Mouse (Mus musculus) ES-E14 (cell line): ENCODE data around the gene Zfp46. TPM values are rescaled to one million over a fixed set of nuclear protein-coding genes. Genes with fewer than 3 reads are reported as not detected.

Source experiments
- DNase-seq: peaks from one replicate; pipeline ENCODE4 v3.0.0-alpha.2; 2013; ENCODE audit warnings: low read depth, low spot score
- H3K27ac ChIP-seq: 2 replicates; pipeline ENCODE4 v1.5.1; 2012; ENCODE audit warnings: low read depth, mild to moderate bottlenecking, low read length, moderate library complexity, mixed read lengths; ENCODE audit not compliant: poor library complexity, insufficient read depth, severe bottlenecking
- H3K36me3 ChIP-seq: 2 replicates; pipeline ENCODE4 v1.6.1; 2012; ENCODE audit warnings: mild to moderate bottlenecking, low read length, moderate library complexity, mixed read lengths; ENCODE audit not compliant: control insufficient read depth, poor library complexity, insufficient read depth, severe bottlenecking
- H3K4me1 ChIP-seq, 2 experiments: fragments of 150-350 bp in 1 of 2; sonication (generic) in 1 of 2; 2 replicates each; pipeline ENCODE4 v1.6.1; 2012; ENCODE audit warnings: low read length in 2 of 2, mild to moderate bottlenecking in 1 of 2, mixed read lengths in 1 of 2; ENCODE audit not compliant: control insufficient read depth in 2 of 2, insufficient read depth in 2 of 2, poor library complexity in 1 of 2
- H3K4me3 ChIP-seq, 2 experiments: fragments of 150-350 bp in 1 of 2; sonication (generic) in 1 of 2; 2 replicates each; pipeline ENCODE4 v1.5.1; 2012; ENCODE audit warnings: low read length in 2 of 2, low read depth in 1 of 2, mild to moderate bottlenecking in 1 of 2, mixed read lengths in 1 of 2; ENCODE audit not compliant: insufficient read depth in 1 of 2, poor library complexity in 1 of 2, severe bottlenecking in 1 of 2
- H3K9ac ChIP-seq: 2 replicates; pipeline ENCODE4 v1.6.1; 2012; ENCODE audit warnings: low read depth, mild to moderate bottlenecking, low read length, mixed read lengths; ENCODE audit not compliant: poor library complexity, insufficient read depth, severe bottlenecking
- H3K9me3 ChIP-seq: fragments of 150-350 bp; sonication (generic); 2 replicates; pipeline ENCODE4 v1.6.1; 2012; ENCODE audit warnings: low read depth, mild to moderate bottlenecking, low read length; ENCODE audit not compliant: control insufficient read depth, insufficient read depth
- CHD2 ChIP-seq: IDR thresholded peaks from 2 replicates; pipeline ENCODE4 v1.6.1; 2014; ENCODE audit warnings: mild to moderate bottlenecking, low read depth, low read length, inconsistent platforms
- HCFC1 ChIP-seq: IDR thresholded peaks from 2 replicates; pipeline ENCODE4 v1.6.1; 2012; ENCODE audit warnings: low read length, inconsistent platforms, borderline replicate concordance; ENCODE audit not compliant: insufficient read depth
- MAFK ChIP-seq: IDR thresholded peaks from 2 replicates; pipeline ENCODE4 v1.6.1; 2014; ENCODE audit warnings: mild to moderate bottlenecking, low read depth, low read length, inconsistent platforms; ENCODE audit not compliant: insufficient read depth
- ZC3H11A ChIP-seq: IDR thresholded peaks from 2 replicates; pipeline ENCODE4 v1.6.1; 2012; ENCODE audit warnings: low read depth, mild to moderate bottlenecking, inconsistent platforms, low read length, borderline replicate concordance
- ZNF384 ChIP-seq: IDR thresholded peaks from 2 replicates; pipeline ENCODE4 v1.6.1; 2012; ENCODE audit warnings: low read depth, low read length, inconsistent platforms
- in situ Hi-C, 2 experiments: fragments of 600-800 bp; cut with MboI; formaldehyde crosslinking; loops; one replicate each; pipeline ENCODE4 v1.15.1; 2025; ENCODE audit warnings: low sequenced_read_pairs in 2 of 2, inconsistent platforms in 1 of 2; ENCODE audit not compliant: unreplicated experiment in 2 of 2
- total RNA-seq: library from RNA; depleted of rRNA; stranded (reverse); fragments of 300-350 nt; gene quantifications from 2 replicates; pipeline ENCODE4 v1.2.3, GENCODE M21; 2012

The Zfp46 gene
- total RNA-seq, 1 experiment = 5.8 TPM

GRCm38 (mm10) chr4:136248464-136249331 is 35.8 kb upstream of the Zfp46 start:
- Histone ChIP-seq H3K36me3 (peaks cover 12% of the 10 kb centered on the region), H3K9me3 (no peaks in the 10 kb centered on the region), H3K4me1 (peaks cover 8 to 21% of the 10 kb centered on the region in 2 experiments), H3K27ac (peak overlapping the region; percentile 97; the same call in 1 of the 2 replicates), H3K9ac (peak overlapping the region; percentile 55), H3K4me3 (peak overlapping the region; percentile 76 to 92)
- peak; percentile 62 for DNase-seq
- in situ Hi-C loops = no loop called here
- no peak for TF ChIP-seq MAFK
- TF ChIP-seq CHD2 = no peak
- TF ChIP-seq HCFC1 = no peak
- no peak for TF ChIP-seq ZC3H11A
- no peak for TF ChIP-seq ZNF384

- Histone ChIP-seq H3K36me3 (peaks cover 10% of the 10 kb centered on the region; the same call in 1 of the 2 replicates), H3K4me3 (peak overlapping the region; percentile 76 to 92), H3K9ac (peak overlapping the region; percentile 55; the same call in 1 of the 2 replicates), H3K4me1 (peaks cover 5 to 17% of the 10 kb centered on the region in 2 experiments), H3K27ac (no peak overlapping the region; the same call in 1 of the 2 replicates), H3K9me3 (no peaks in the 10 kb centered on the region)
- DNase-seq = no peak
- TF ChIP-seq ZNF384 (no peak), MAFK (no peak), HCFC1 (no peak), ZC3H11A (no peak), CHD2 (no peak)
- in situ Hi-C loops = no loop called here
These were observed 35.2 kb upstream of the Zfp46 start for GRCm38 (mm10) chr4:136249332-136249647.

- peak overlapping the region; percentile 76 to 92; a peak in 3 of 4 replicates for H3K4me3 ChIP-seq
- in situ Hi-C loops = no loop called here
- H3K4me1 ChIP-seq = peaks cover 1 to 14% of the 10 kb centered on the region in 2 experiments
- H3K9ac ChIP-seq = peak overlapping the region; percentile 55; the same call in 1 of the 2 replicates
- no peak for DNase-seq
- H3K9me3 ChIP-seq = no peaks in the 10 kb centered on the region
- H3K27ac ChIP-seq = no peak overlapping the region; the same call in 1 of the 2 replicates
- TF ChIP-seq ZNF384 (no peak), HCFC1 (no peak), ZC3H11A (no peak), CHD2 (no peak), MAFK (no peak)
- peaks cover 14% of the 10 kb centered on the region for H3K36me3 ChIP-seq
These were observed 34.7 kb upstream of the Zfp46 start for GRCm38 (mm10) chr4:136249780-136250179.

DNA sequence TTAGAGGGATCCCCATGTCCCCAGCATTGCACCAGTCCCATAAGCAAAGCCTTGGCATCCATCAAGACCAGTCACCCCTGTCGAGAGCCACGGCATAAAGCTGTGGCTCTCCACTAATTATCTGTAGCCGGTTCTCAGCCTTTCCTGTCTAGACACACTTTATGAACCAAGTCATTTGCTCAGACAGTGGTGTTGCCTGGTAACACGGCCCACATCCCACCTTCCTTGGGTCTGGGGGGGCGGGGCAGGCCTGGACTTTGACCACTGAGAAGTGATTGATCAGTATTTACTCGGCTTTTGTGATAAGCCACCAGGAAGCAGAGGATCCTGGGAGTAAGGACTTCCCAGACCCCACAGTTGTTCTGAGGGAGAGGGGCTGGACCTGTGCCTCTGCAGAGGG is 28.6 kb upstream of the Zfp46 start:
- in situ Hi-C loops = no loop called here
- no peak overlapping the region for H3K4me3 ChIP-seq
- TF ChIP-seq MAFK (no peak), CHD2 (no peak), ZC3H11A (no peak), ZNF384 (no peak), HCFC1 (no peak)
- H3K36me3 ChIP-seq = peaks cover 47% of the 10 kb centered on the region
- H3K9ac ChIP-seq = no peak overlapping the region
- H3K9me3 ChIP-seq = no peaks in the 10 kb centered on the region
- peaks cover 3 to 16% of the 10 kb centered on the region in 2 experiments for H3K4me1 ChIP-seq
- no peak for DNase-seq
- no peak overlapping the region for H3K27ac ChIP-seq
